11 mouse cellular contexts compared by ENCODE assay signal in the genomic region with DNA sequence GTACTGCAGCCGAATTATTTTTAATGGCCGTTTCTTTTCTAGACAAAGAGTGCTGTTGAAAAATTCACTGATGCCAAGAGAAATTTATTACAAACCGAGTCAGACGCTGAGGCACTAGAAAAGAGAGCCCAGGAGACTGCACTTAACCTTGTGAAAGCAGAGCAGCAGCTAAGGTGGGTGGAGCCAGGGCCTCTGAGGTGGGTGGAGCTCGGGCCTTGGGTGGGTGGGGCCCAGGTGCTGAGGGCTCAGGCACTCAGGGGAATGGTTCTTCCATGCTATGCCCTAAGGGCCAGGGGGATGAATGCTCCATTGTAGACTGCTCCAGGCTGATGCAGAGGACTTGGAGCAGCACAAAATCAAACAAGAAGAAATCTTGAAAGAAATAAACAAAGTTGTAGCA. TPM values are rescaled to one million over a fixed set of nuclear protein-coding genes. Genes with fewer than 3 reads are reported as not detected.
DNase-seq lines count a peak whose midpoint lies in the region; ATAC-seq lines count a peak whose summit lies in the region.
"Had no signal": no experiment of that assay in that cellular context is flagged by ENCODE, and none has a peak within 500 bp of the region (broad histone marks: within the 10 kb centered on the region; RNA-seq: fewer than 3 reads in every experiment).

No protein-coding gene starts in this region.

- DNase-seq in testis, postnatal 10 days (ENCODE audit: low spot score) = peak; percentile 66
- no peak for DNase-seq in testis, postnatal 14 days (ENCODE audit: low spot score)
- DNase-seq in adrenal gland, adult 8-10 months = peak; percentile 62
- DNase-seq in kidney, postnatal 4 days = peak; percentile 45 to 55
- no peak for DNase-seq in left cerebral cortex, postnatal 25 days (ENCODE audit: low spot score in 2 of 2)
- no peak for DNase-seq in layer of hippocampus, postnatal 25 days (ENCODE audit: extremely low spot score in 1 of 2, low spot score in 1 of 2)
- no peak for DNase-seq in cerebellum, postnatal 36 days
- DNase-seq: gastrocnemius, postnatal 36 days; thymus, adult 2 months had no signal

- ATAC-seq in megakaryocyte progenitor cell, adult 5-6 weeks (replicated peaks; ENCODE audit: poor library complexity) = peak; percentile 73
- ATAC-seq: inflammation-experienced regulatory T-cells, adult 6 months had no signal

- intact Hi-C loops in left cerebral cortex, postnatal 25 days (cut with DNase I) = no loop called here

RNA-seq across cellular contexts. Expression of a gene that starts 40.7 kb away (rescaled TPM):
- total RNA-seq in adrenal gland, adult 8-10 months (2022) = 100 to 1,000 TPM; 212 to 225 (median 218) TPM
- total RNA-seq in megakaryocyte progenitor cell, adult 5-6 weeks (2015) = 110 and 111 TPM in 2 replicates
- total RNA-seq in megakaryocyte progenitor cell, adult 5-6 weeks (2017) = 105 and 106 TPM in 2 replicates
- total RNA-seq in left cerebral cortex, postnatal 25 days (2021) = 100 to 1,000 TPM; 235 to 237 TPM
- 100 to 1,000 TPM; 235 to 236 TPM for total RNA-seq in layer of hippocampus, postnatal 25 days (2021)

RNA-seq across cellular contexts. Expression of a gene that starts 50.9 kb away (rescaled TPM):
- 10 to 100 TPM; 16.4 to 30.7 (median 23.5) TPM for total RNA-seq in adrenal gland, adult 8-10 months (2022)
- 102 and 117 TPM in 2 replicates for total RNA-seq in megakaryocyte progenitor cell, adult 5-6 weeks (2015)
- total RNA-seq in megakaryocyte progenitor cell, adult 5-6 weeks (2017) = 114 and 137 TPM in 2 replicates
- total RNA-seq in left cerebral cortex, postnatal 25 days (2021) = 1 to 10 TPM; 7.1 to 8.6 TPM
- total RNA-seq in layer of hippocampus, postnatal 25 days (2021) = 10 to 100 TPM in 1 of 2 experiments, 1 to 10 TPM in 1; 7.2 to 12.2 TPM

RNA-seq across cellular contexts. Expression of a gene that starts 58.9 kb away (rescaled TPM):
- 1 to 10 TPM in 1 of 4 experiments, under 1 TPM in 3; 0.21 to 1.5 (median 0.71) TPM for total RNA-seq in adrenal gland, adult 8-10 months (2022)
- total RNA-seq in megakaryocyte progenitor cell, adult 5-6 weeks (2015) = 1.2 and 1.5 TPM in 2 replicates
- total RNA-seq in megakaryocyte progenitor cell, adult 5-6 weeks (2017) = 0.41 and 1.00 TPM in 2 replicates
- under 1 TPM in 1 of 2 experiments, not detected in 1; 0.41 TPM for total RNA-seq in left cerebral cortex, postnatal 25 days (2021)
- under 1 TPM in 1 of 2 experiments, not detected in 1; 0.59 TPM for total RNA-seq in layer of hippocampus, postnatal 25 days (2021)

Comparison
In these comparisons a context has a peak if more than half of its experiments do, and no peak if none do; other contexts are left out.
1. DNase-seq: peak in testis, postnatal 10 days (single experiment), adrenal gland, adult 8-10 months (single experiment) and kidney, postnatal 4 days (2 of 2); none in testis, postnatal 14 days (single experiment), left cerebral cortex, postnatal 25 days (0 of 2), layer of hippocampus, postnatal 25 days (0 of 2) and cerebellum, postnatal 36 days (0 of 2).